Mouse (Mus musculus): ENCODE measurements around the gene 2310009B15Rik. TPM values are rescaled to one million over a fixed set of nuclear protein-coding genes. Genes with fewer than 3 reads are reported as not detected.

Gene 2310009B15Rik
- polyA plus RNA-seq, 1 experiment from 2014 or later = 44.6 TPM

DNA sequence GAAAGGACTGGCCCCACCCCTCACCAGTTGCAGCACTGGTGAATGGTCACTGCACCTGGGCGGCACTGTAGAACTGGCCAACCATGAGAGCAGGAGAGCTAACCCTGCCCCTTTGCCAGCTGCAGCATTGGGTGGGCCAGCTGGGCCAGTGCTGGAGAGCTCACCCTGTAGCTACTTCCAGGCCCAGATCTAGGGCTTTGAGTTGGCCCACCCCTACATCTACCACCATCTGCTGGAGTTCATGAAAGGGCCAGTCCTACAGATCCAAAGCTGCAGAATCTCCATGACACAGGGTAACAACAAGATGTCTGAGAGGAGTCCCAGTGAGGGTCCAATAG lies 33.7 kb downstream of the 2310009B15Rik start:
- ATAC-seq (replicated peaks; ENCODE audit: insufficient number of reproducible peaks, low FRiP score, low TSS enrichment, low read depth) = 0 out of 2 replicates have a peak, but pooled peaks have one; percentile 23
- H3K27ac ChIP-seq (replicated peaks; ENCODE audit: low read depth, low read length) = no peak overlapping the region
- no peak overlapping the region for H3K4me3 ChIP-seq (ENCODE audit: low read depth, low read length)
- H3K36me3 ChIP-seq (replicated peaks; ENCODE audit: control insufficient read depth, insufficient read depth, low read depth, low read length) = no peaks in the 10 kb centered on the region
- WGBS = 85% methylated on average over 1 of the region's 1 CpGs
- H3K9me3 ChIP-seq (replicated peaks; ENCODE audit: control insufficient read depth, low read length) = no peaks in the 10 kb centered on the region
- H3K9ac ChIP-seq (replicated peaks; ENCODE audit: low read length) = no peak overlapping the region
- DNase-seq (ENCODE audit: low spot score) = no peak
- no peak overlapping the region for H3K4me2 ChIP-seq (ENCODE audit: low read depth, low read length)
- H3K27me3 ChIP-seq (ENCODE audit: control insufficient read depth, insufficient read depth, low read length) = no peaks in the 10 kb centered on the region
- H3K4me1 ChIP-seq (ENCODE audit: control insufficient read depth, insufficient read depth, low read length) = no peaks in the 10 kb centered on the region

DNA sequence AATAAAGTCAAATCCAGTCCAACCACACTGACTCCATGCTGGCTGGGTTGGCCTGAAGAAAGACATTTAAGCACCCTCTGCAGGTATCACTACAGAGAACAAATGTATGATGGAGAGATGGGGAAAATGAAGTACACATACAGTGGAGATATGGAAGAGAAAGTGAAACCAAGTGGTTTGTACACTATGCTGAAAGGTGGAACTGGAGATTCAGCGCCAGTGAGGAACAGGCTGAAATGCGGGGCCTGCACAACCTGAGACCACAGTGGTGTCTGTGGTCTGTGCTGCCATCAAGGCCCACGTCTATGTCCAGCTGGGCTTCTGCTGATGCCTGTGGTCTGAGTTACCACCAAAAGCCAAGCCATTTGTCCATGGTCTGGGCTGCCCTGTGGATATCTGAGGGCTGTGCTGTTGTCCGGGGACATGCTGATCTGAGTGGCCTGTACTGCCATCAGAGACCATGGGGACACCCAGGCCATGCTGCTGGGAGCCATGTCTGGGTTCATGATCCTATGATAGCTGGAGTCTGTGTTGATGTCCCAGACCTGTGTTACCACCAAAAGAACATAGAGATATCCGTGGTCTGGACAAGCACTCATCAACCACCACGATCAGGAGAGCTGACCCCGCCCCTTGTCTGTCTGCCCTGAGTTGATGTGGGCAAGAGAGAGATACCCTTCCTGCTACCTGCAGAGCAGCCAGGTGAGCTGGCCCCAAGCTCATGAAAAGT lies 34.2 kb downstream of the 2310009B15Rik start:
- DNase-seq (ENCODE audit: low spot score) = no peak

More for the DNA sequence above, 34.2 kb downstream of the 2310009B15Rik start:
- Histone ChIP-seq H3K9me3 (replicated peaks; ENCODE audit: control insufficient read depth, low read length) (no peaks in the 10 kb centered on the region), H3K27ac (replicated peaks; ENCODE audit: low read depth, low read length) (no peak overlapping the region), H3K4me3 (ENCODE audit: low read depth, low read length) (no peak overlapping the region), H3K4me2 (ENCODE audit: low read depth, low read length) (no peak overlapping the region), H3K27me3 (ENCODE audit: control insufficient read depth, insufficient read depth, low read length) (no peaks in the 10 kb centered on the region), H3K36me3 (replicated peaks; ENCODE audit: control insufficient read depth, insufficient read depth, low read depth, low read length) (no peaks in the 10 kb centered on the region), H3K9ac (replicated peaks; ENCODE audit: low read length) (no peak overlapping the region), H3K4me1 (ENCODE audit: control insufficient read depth, insufficient read depth, low read length) (no peaks in the 10 kb centered on the region)
- 91% methylated on average over 7 of the region's 7 CpGs for WGBS
- ATAC-seq (replicated peaks; ENCODE audit: insufficient number of reproducible peaks, low FRiP score, low TSS enrichment, low read depth) = 0 out of 2 replicates have a peak, but pooled peaks have one; percentile 29

Other genes starting within 250 kb of the 2310009B15Rik start
- 30.1 and 30.8 TPM in 2 replicates for gene Nek7, start 236.7 kb downstream of the 2310009B15Rik start, polyA plus RNA-seq (2014; fragmentation: Nextera tagmentation; extraction: Ambion mirVana)
- gene Lhx9, start 8.3 kb downstream of the 2310009B15Rik start, polyA plus RNA-seq (2014; fragmentation: Nextera tagmentation; extraction: Ambion mirVana) = 2.0 and 2.1 TPM in 2 replicates
- 7.6 and 7.9 TPM in 2 replicates for gene Dennd1b, start 106.6 kb upstream of the 2310009B15Rik start, polyA plus RNA-seq (2014; fragmentation: Nextera tagmentation; extraction: Ambion mirVana)

Data from embryonic facial prominence, embryonic 11.5 days (tissue).